Mouse (Mus musculus) hindbrain, embryonic 10.5 days (tissue): Measurements from ENCODE around the gene Spty2d1. TPM values are rescaled to one million over a fixed set of nuclear protein-coding genes. Genes with fewer than 3 reads are reported as not detected.

ENCODE experiments used
- DNase-seq: peaks from one replicate; pipeline ENCODE4 v3.0.0-alpha.2; 2017; ENCODE audit warnings: low spot score
- H3K27ac ChIP-seq: fragments of 300-500 bp; sonication (generic); 2 replicates; pipeline ENCODE4 v1.5.1; 2016; ENCODE audit warnings: mild to moderate bottlenecking, moderate library complexity
- H3K27me3 ChIP-seq: fragments of 300-500 bp; sonication (generic); 2 replicates; pipeline ENCODE4 v1.6.1; 2016; ENCODE audit warnings: mild to moderate bottlenecking; ENCODE audit not compliant: poor library complexity, insufficient read depth, severe bottlenecking
- H3K36me3 ChIP-seq: fragments of 300-500 bp; sonication (generic); 2 replicates; pipeline ENCODE4 v1.6.1; 2016; ENCODE audit warnings: mild to moderate bottlenecking, moderate library complexity
- H3K4me1 ChIP-seq: fragments of 300-500 bp; sonication (generic); replicated peaks from 2 replicates; pipeline ENCODE4 v1.6.1; 2016; ENCODE audit warnings: mild to moderate bottlenecking
- H3K4me3 ChIP-seq: fragments of 300-500 bp; sonication (generic); 2 replicates; pipeline ENCODE4 v1.5.1; 2016; ENCODE audit warnings: mild to moderate bottlenecking, moderate library complexity
- H3K9me3 ChIP-seq: fragments of 300-500 bp; sonication (generic); 2 replicates; pipeline ENCODE4 v1.6.1; 2016; ENCODE audit warnings: mild to moderate bottlenecking, moderate library complexity
- WGBS: fragments of 180-500 bp; shearing (Covaris S2); methylation state at CpG from one replicate; pipeline ENCODE4 v1.1.7; 2016; 5-methylcytosine and 5-hydroxymethylcytosine counted together
- polyA plus RNA-seq: library from polyadenylated mRNA; unstranded; fragments of >200 nt; fragmentation: Nextera tagmentation; extraction: Ambion mirVana; gene quantifications from 2 replicates; pipeline ENCODE4 v1.2.1, GENCODE M21; 2016

Spty2d1 gene
- 10.4 and 11.7 TPM in 2 replicates for polyA plus RNA-seq

DNA sequence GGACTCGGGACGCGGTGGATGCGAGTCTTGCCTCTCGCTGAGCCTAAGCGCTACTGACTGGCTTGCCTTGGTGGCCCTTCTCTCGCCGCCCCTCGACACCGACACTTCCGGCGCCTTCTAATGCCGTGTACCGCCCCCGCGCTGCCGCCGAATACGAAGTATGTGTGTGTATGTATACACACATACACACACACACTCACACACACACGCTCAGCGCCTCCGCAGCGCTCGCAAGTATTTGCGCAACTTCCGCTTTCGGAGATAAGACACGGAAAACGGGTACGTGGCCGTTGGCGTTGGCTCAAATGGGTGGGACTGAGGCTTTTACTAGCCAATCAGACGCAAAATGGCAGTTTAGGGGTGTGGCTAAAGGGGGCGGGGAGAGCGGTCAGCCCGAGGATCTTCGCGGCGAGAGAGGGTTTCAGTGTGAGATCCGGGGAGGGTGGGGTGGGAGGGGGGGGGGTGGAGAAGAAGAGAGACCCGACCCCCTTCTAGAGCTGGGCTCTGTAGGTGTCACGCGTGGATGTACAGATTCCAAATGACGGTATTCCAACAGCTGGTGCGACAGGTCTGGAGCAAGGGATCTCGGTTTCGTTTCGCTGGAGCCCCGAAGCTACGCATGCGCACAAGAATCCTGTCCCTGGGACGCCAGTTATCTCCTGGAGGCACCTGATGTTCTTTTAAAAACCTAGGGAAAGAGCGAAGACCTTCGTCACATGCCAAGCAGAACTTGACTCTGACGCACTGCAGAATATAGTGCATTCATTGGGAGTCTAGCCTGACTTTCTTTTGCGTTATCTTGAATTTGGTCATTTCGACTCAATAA is at the start of gene Spty2d1:
Spty2d1 (minus strand) TSS at position 244 of the 826 bp plus-strand sequence.
- Histone ChIP-seq H3K9me3 (no peaks in the 10 kb centered on the region), H3K27me3 (no peaks in the 10 kb centered on the region), H3K36me3 (no peaks in the 10 kb centered on the region), H3K27ac (peak within 1 kb of the TSS; percentile 90), H3K4me3 (peak within 1 kb of the TSS; percentile 75), H3K4me1 (peaks cover 39% of the 10 kb centered on the region)
- DNase-seq, result peak; percentile 97
- 2% methylated on average over 57 of the region's 57 CpGs for WGBS

DNA sequence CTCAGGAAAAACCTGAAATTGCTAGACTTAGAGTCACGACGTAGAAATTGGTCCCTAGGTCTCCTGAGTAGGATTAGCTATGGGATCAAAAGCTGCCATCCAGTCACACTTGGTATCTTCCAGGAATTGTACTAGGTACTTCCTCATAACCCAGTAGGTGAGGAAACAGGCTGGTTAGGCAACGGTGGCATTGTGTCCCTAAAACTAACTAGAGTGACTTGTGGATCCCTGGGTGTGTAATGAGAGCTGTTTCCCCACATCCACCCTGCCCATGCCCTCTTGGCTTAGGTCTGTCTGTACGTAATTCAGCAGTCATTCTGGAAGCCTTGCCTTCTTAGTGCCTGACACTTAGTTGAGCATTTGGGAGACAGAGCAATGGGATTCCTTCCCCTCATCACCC is 48.1 kb upstream of the Spty2d1 start:
- WGBS, result 89% methylated on average over 4 of the region's 4 CpGs
- no peak for DNase-seq
- 0 out of 2 replicates have a peak, but pooled peaks cover 3% of the 10 kb centered on the region for H3K27me3 ChIP-seq
- no peaks in the 10 kb centered on the region for H3K9me3 ChIP-seq
- H3K4me1 ChIP-seq, result peaks cover 18% of the 10 kb centered on the region
- H3K36me3 ChIP-seq, result peaks cover 14% of the 10 kb centered on the region
- H3K27ac ChIP-seq, result no peak overlapping the region
- H3K4me3 ChIP-seq, result no peak overlapping the region

DNA sequence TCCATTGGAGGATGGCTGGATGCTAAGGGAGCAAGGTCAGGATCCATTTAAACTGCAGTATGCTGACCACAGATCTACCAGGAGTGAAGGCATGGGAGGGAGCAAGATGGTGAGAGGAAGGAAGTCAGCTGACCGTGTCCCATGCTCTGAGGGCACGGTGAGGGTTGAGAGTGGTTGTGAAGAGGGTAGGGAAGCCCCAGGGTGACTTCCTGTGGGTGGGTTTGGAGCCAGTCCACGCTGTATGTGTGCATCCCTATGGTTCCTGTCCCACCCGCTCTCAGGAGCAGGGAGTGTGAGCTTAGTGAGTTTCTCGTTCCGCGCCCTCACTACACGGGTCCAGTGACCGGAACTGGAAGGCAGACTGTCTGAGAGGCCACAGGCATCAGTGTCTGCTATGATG is 47.5 kb upstream of the Spty2d1 start:
- H3K36me3 ChIP-seq, result peaks cover 14% of the 10 kb centered on the region
- H3K27ac ChIP-seq, result no peak overlapping the region
- peaks cover 23% of the 10 kb centered on the region for H3K4me1 ChIP-seq
- H3K9me3 ChIP-seq, result no peaks in the 10 kb centered on the region
- no peak for DNase-seq
- H3K4me3 ChIP-seq, result no peak overlapping the region
- WGBS, result 84% methylated on average over 9 of the region's 9 CpGs
- 0 out of 2 replicates have a peak, but pooled peaks cover 3% of the 10 kb centered on the region for H3K27me3 ChIP-seq

DNA sequence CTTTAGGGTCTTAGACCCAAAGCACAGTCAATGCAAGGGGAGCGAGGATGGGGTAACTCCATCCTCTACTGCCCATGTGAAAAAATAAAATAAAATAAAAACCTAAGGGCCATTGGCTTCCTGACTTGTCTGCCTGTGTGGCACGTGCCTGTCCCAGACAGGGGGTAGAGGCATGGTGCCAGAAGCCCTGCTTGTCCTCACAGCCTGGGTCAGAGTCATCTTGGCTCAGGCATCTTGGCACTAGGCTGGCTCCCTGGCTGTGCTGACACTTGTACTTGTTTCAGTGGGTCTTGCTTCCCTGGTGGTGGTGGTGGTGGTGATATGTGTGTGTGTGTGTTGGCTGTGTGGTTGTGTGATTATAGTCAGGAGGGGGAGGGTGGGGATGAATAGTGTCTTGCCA is 46.5 kb upstream of the Spty2d1 start:
- Histone ChIP-seq H3K36me3 (peaks cover 14% of the 10 kb centered on the region), H3K27ac (no peak overlapping the region), H3K9me3 (no peaks in the 10 kb centered on the region), H3K27me3 (0 out of 2 replicates have a peak, but pooled peaks cover 5% of the 10 kb centered on the region), H3K4me1 (peaks cover 30% of the 10 kb centered on the region), H3K4me3 (no peak overlapping the region)
- DNase-seq, result no peak
- WGBS, result 84% methylated on average over 2 of the region's 2 CpGs

DNA sequence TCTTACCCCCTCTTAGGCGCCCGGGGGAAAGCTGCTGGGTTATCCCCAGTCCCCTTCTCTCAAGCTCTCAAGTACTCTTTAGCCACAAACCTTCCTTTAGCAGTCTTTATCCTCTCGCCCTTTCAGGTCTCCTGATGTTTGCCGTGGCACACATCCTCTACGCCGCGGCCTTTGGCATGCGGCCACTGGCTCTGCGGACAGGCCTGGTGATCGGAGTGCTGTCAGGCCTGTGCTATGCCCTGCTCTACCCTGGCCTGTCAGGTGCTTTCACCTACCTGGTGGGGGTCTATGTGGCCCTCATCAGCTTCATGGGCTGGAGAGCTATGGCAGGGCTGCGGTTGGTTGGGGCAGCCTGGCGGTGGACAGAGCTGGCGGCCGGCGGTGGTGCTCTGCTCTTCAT is 45.1 kb upstream of the Spty2d1 start:
- peaks cover 30% of the 10 kb centered on the region for H3K4me1 ChIP-seq
- peaks cover 7% of the 10 kb centered on the region; the same call in 1 of the 2 replicates for H3K27me3 ChIP-seq
- no peak overlapping the region for H3K4me3 ChIP-seq
- WGBS, result 94% methylated on average over 15 of the region's 15 CpGs
- no peak overlapping the region for H3K27ac ChIP-seq
- DNase-seq, result no peak
- no peaks in the 10 kb centered on the region for H3K9me3 ChIP-seq
- peaks cover 14% of the 10 kb centered on the region for H3K36me3 ChIP-seq

DNA sequence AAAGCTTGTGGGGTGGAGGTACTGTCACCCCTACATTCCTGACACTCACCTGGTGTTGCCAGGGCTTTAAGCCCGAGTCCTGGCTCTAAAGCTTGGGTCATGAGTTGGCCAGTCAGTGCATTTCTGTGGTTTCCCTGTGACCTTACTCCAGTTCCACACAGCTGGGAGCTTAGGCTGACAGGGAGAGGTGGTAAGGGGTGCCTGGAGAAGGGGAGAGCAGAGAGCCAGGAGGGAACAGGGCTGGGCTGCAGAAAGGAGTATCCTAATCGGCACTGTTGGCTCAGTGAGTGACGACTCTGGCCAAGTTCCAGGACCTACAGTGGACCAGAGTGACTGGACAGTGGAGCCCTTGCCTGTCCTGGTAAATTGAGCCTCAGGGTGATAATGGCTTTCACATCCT is 44.1 kb upstream of the Spty2d1 start:
- no peak overlapping the region for H3K4me3 ChIP-seq
- 49% methylated on average over 3 of the region's 3 CpGs for WGBS
- H3K36me3 ChIP-seq, result peaks cover 14% of the 10 kb centered on the region
- 0 out of 2 replicates have a peak overlapping the region, but pooled peaks have one; percentile 19 for H3K27ac ChIP-seq
- peaks cover 30% of the 10 kb centered on the region for H3K4me1 ChIP-seq
- H3K9me3 ChIP-seq, result no peaks in the 10 kb centered on the region
- no peak for DNase-seq
- H3K27me3 ChIP-seq, result peaks cover 7% of the 10 kb centered on the region; the same call in 1 of the 2 replicates

DNA sequence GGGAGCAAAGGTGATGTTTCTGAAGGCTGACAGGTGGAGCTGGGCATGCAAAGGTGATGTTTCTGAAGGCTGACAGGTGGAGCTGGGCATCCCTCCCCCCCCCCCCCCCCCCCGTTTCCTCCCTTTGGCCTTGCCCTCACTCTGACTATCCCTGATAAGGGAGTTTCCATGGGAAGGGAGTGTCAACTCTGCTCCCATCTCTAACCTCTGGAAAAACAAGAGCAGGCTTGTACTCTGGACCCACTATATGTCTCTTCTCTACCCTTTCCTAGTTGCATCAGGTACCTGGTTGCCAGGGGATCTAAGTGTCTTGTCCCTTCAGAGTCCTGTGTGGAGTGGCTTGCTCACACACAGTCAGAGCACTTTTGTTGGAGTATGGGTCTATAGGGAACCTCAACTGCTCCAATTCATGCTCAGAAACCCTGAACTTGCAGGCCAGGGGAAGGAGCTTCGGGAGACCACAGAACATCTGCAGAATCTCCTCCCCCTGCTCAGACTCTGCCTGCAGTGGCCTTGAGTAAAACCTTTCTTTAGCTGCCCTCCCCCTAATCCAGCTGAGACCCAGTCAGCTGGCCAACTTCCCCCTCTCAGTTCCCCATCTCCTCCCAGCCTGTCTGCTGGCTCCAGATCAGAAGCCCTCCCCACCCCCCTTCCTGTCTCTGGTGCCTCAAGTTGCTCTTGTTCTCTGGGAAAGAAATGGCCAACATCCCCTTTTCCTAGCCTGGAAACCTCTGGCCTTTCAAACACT is 43.4 kb upstream of the Spty2d1 start:
- H3K27me3 ChIP-seq, result peaks cover 7% of the 10 kb centered on the region; the same call in 1 of the 2 replicates
- no peaks in the 10 kb centered on the region for H3K9me3 ChIP-seq
- 18% methylated on average over 2 of the region's 2 CpGs for WGBS
- peaks cover 30% of the 10 kb centered on the region for H3K4me1 ChIP-seq
- H3K4me3 ChIP-seq, result peak overlapping the region; percentile 78
- peaks cover 14% of the 10 kb centered on the region for H3K36me3 ChIP-seq
- no peak for DNase-seq
- H3K27ac ChIP-seq, result peak overlapping the region; percentile 93; the same call in 1 of the 2 replicates

DNA sequence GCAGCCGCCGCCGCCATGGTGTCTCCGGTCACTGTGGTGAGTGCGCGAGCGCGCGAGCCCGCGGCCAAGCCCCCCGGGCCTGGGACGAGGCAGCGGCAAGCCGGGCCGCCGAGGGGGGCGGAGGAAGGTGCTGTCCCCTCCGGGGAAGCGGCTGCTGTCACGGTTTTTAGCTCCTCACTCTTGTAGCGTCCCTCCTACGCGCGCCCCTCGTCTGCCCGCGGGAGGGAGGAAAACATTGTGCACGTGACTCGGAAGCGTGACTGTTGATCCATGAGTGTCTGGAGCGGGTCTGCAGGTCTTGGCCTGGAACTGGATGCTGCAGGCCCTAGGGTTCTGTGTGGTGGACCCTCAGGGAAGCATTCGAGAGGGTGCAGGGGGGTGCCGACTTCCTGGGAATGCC is 42.6 kb upstream of the Spty2d1 start:
- Histone ChIP-seq H3K27ac (peak overlapping the region; percentile 93), H3K9me3 (no peaks in the 10 kb centered on the region), H3K36me3 (peaks cover 14% of the 10 kb centered on the region), H3K4me1 (peaks cover 30% of the 10 kb centered on the region), H3K27me3 (peaks cover 7% of the 10 kb centered on the region; the same call in 1 of the 2 replicates), H3K4me3 (peak overlapping the region; percentile 78)
- WGBS, result under 1% methylated on average over 34 of the region's 34 CpGs
- no peak for DNase-seq

DNA sequence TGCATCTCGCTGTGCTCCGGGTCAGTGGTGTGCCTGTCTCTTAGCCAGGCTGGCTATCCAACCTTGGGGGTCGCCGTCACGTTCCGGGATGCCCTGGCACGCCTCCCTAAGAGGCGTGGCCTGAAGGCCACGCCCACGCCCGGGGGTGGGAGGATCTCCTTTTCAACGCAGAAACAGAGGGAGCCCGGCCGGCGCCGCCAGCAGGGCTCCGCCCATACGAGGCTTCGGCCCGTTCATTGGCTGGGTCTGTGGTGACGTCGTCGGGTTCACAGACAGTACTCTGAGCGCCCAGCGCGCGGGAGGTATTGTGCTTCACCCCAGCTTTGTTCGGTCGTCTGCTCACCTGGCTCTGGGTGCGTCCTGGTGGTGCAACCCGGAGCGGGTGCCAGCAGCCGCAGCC is 42.2 kb upstream of the Spty2d1 start, which contains the start of gene Tmem86a:
Tmem86a (plus strand) TSS at position 236 of the 400 bp plus-strand sequence.
- peaks cover 7% of the 10 kb centered on the region; the same call in 1 of the 2 replicates for H3K27me3 ChIP-seq
- WGBS, result under 1% methylated on average over 33 of the region's 33 CpGs
- peak; percentile 98 for DNase-seq

DNA sequence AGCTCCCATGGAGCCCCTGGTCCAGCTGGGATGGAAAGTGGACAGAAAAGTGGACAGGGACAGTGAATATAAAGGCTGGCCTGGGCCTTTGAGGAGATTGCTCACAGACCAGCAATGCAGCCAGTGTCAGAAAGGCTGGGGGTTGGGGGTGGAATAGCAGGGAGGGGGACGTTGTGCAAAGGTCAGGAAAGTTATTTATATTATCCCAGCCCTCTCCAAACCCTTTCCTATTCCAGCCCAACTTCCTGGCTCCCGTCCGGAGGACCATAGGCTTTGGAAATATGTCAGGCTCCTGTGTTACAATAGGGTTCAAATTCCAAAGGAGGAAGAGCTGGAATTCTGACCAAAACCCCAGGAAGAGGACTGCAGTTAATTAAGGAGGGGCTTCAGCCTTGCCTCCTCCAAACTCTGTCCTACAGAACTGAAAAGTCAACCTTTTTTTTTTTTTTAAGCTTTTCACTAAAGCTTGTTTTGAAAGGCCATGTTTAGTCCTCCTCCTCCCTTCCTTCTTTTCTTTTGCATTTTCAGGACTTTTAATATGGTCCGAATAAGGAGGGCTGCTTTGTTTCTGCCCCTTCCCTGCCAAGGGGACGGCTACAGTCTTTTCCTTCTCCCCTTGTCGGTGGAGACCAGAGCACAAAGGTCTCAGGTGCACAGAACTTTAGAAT is 34.7 kb upstream of the Spty2d1 start:
- Histone ChIP-seq H3K27ac (peak overlapping the region; percentile 31), H3K36me3 (no peaks in the 10 kb centered on the region), H3K4me1 (peaks cover 13% of the 10 kb centered on the region), H3K9me3 (no peaks in the 10 kb centered on the region), H3K4me3 (no peak overlapping the region), H3K27me3 (no peaks in the 10 kb centered on the region)
- WGBS, result 46% methylated on average over 6 of the region's 6 CpGs
- DNase-seq, result no peak

More for the DNA sequence above, 42.2 kb upstream of the Spty2d1 start, which contains the start of gene Tmem86a:
- H3K4me3 ChIP-seq, result peak within 1 kb of the TSS; percentile 78
- H3K27ac ChIP-seq, result peak within 1 kb of the TSS; percentile 93
- H3K4me1 ChIP-seq, result peaks cover 30% of the 10 kb centered on the region
- H3K9me3 ChIP-seq, result no peaks in the 10 kb centered on the region
- H3K36me3 ChIP-seq, result peaks cover 14% of the 10 kb centered on the region

DNA sequence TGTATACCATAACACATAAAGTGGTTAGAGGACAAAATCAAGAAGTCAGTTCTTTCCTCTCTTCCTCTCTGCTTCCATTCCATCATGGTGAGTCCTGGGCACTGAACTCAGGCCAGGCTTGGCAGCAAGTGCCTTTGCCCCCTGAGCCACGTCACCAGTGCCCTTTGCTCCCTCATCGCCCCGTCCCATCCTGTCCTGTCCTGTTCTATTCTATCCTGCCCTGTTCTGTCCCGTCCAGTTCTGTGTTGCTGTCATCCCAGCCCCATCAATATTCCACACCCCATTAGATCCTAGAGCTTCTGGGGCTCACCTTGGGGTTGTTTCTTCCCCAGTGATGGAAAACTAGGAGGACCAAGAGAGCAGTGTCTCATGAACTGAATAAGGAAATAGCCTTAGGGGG is 33.9 kb upstream of the Spty2d1 start:
- Histone ChIP-seq H3K27me3 (no peaks in the 10 kb centered on the region), H3K36me3 (no peaks in the 10 kb centered on the region), H3K4me1 (peaks cover 13% of the 10 kb centered on the region), H3K27ac (no peak overlapping the region), H3K4me3 (no peak overlapping the region), H3K9me3 (no peaks in the 10 kb centered on the region)
- WGBS, result 81% methylated on average over 4 of the region's 4 CpGs
- no peak for DNase-seq

DNA sequence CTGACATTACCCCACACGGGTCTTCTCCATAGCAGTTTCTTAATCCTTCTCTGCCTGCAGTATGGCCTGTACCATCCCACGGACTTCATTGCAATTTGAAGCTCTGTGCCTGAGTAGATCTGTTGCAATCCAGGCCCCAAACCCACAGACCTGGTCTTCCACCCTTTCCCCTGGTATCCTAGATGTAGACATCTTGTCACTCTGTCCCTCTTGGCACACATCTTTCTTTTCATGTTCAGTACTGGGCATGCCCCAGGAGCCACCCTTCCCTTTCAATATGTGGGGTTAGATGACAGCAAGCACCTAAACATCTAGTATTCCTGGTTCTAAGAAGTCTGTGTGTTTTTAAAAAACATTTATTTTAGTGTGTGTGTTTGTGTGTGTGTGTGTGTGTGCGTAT is 33.5 kb upstream of the Spty2d1 start:
- Histone ChIP-seq H3K36me3 (no peaks in the 10 kb centered on the region), H3K27ac (no peak overlapping the region), H3K9me3 (no peaks in the 10 kb centered on the region), H3K4me3 (no peak overlapping the region), H3K4me1 (peaks cover 13% of the 10 kb centered on the region), H3K27me3 (no peaks in the 10 kb centered on the region)
- no peak for DNase-seq
- 89% methylated on average over 3 of the region's 3 CpGs for WGBS
